Mouse (Mus musculus) urinary bladder, adult 18-20 months (tissue): ENCODE measurements around the gene Fat4.

Source experiments
- DNase-seq, 2 experiments: peaks; one replicate each; pipeline ENCODE4 v3.0.0; 2022; ENCODE audit warnings: low spot score in 2 of 2, mixed read lengths in 2 of 2

The Fat4 gene

DNA sequence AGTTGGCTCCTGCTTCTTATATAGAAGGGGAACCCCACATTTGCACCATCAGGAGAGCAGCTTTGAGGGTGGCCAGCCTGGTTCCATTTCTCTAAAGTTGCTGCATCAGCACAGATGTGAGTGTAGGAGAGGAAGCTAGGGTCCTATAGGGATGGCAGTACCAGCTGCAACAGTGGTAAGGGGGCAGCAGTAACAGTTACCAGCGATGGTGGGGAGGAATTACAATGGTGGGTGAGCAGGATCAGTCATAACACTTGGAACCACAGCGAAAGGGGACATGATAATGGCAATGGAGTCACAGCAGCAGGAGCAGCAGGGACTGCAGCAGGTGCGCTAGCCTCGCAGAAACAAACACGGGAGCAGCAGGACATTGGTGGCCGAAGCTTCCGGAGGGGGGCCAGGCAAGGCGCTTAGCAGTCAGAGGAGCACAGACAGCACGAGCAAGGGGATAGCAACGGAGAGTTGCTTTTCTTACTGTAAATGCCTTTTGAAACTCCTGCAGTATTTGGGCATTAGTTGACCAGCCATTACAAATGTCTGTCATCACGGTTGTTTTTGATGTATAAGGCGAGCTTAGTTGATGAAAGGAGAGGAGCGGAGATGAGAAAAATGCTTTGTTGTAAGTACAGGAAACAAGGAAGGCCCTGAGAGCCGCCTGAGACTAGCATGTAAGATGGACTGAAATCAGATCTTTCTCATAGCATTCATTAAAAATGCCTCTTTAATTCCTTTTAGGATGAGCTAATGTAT, 21.1 kb downstream of the Fat4 start:
- DNase-seq, result no peak

DNA sequence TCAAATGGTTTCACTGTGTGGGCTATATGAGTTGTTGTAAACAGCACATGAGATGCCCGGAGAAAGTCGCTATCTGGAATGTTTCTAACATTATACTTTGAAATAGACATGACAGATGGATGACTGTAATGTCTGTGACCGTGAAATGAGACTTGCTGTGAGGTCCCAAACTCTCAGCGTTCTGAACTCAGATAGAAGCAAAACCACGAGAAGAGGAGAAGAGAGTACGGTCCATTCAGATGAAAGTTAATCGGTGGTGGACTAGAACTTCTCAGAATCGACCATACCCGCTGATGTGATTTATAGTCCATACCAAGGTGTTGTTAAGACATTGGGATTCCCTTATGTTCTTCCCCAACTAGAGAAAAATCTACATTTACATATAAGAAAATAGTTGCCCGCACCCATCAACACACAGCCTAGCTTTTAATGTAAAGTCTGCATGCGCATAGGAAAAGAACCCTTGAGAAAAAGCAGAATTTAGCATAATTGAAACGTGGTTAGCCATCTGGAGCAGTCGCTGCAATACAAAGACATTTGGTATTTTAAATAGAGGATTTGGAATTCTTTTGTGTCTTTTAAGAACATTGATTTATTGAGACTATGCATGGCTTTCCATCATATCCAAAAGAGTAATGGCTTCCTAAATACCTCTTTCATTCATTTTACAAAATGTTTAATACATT, 21.8 kb downstream of the Fat4 start:
- DNase-seq, result no peak

GRCm38 (mm10) chr3:38912768-38913487, 26.2 kb downstream of the Fat4 start:
- DNase-seq, result no peak

GRCm38 (mm10) chr3:38913488-38914105, 26.9 kb downstream of the Fat4 start:
- no peak for DNase-seq

DNA sequence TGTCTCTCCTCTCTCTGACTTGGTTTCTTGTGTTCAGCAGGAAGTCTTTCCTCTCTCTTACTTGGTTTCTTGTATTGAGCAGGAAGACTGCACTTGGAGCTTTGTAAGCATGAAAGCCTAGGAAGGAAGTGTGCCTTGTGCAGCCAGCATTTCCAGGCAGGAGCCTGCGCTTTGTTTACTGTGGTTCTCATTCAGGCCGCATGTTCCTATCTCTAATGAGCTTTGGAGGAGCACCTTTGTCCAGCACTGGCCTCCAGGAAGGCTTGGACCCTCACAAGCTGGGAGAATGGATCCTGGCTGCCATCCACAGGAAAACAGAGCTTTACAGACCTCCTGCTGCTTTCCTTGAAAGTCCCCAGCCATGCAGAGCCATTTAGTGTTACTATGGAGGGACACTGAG, 32.2 kb downstream of the Fat4 start:
- no peak for DNase-seq

- DNase-seq, result no peak
These were observed 34.3 kb downstream of the Fat4 start for GRCm38 (mm10) chr3:38921031-38921430.

GRCm38 (mm10) chr3:38923251-38923686, 36.5 kb downstream of the Fat4 start:
- no peak for DNase-seq

- DNase-seq, result no peak
These were observed 41.4 kb downstream of the Fat4 start for GRCm38 (mm10) chr3:38928076-38928686.

GRCm38 (mm10) chr3:38928751-38929150, 42.0 kb downstream of the Fat4 start:
- no peak for DNase-seq

GRCm38 (mm10) chr3:38934780-38935179, 48.0 kb downstream of the Fat4 start:
- no peak for DNase-seq

GRCm38 (mm10) chr3:38936485-38936884, 49.7 kb downstream of the Fat4 start:
- peak in 1 of 2 experiments; percentile 15 for DNase-seq

- no peak for DNase-seq
These were observed 50.4 kb downstream of the Fat4 start for GRCm38 (mm10) chr3:38937159-38937558.

- DNase-seq, result no peak
These were observed 51.4 kb downstream of the Fat4 start for GRCm38 (mm10) chr3:38938136-38938535.

- no peak for DNase-seq
These were observed 52.8 kb downstream of the Fat4 start for GRCm38 (mm10) chr3:38939573-38939972.

DNA sequence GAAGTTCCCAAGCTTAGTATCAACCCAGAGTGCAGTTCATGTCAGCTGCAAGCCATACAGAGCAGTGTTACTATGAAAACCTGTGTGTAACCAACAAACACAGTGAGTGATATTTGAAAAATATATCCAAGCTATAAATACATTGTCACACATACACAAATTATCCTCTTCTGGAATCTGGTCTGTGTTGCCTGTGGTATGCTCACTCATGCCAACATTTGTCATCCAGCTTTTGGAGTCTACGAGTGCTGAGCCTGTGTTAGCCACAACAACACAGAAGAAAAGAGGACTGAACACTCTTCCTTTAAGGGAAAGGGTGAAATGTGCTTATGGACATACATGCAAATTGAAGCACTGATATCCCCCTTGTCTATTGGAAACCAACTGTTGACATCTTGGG, 53.6 kb downstream of the Fat4 start:
- DNase-seq, result no peak

- DNase-seq, result no peak
These were observed 58.4 kb downstream of the Fat4 start for GRCm38 (mm10) chr3:38945157-38945556.

DNA sequence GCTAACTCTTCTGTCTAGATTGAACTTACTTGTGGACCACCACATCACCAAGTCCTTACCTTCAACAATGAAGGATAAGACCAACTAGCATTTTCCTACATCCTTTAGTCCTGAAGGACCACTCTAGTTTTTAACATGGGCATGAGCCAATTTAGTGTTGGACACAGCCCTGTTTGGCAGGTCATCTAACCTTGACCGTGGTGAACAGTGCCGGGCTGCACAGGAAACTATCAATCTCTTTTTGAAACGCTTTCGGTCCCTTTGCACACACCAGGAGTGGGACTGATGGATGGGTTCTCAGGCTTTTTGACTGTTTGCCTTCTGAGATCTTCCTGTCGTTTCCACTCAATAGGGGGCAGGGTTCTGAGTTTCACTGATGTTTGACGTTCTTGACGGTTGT, 61.0 kb downstream of the Fat4 start:
- no peak for DNase-seq

- DNase-seq, result no peak
These were observed 65.9 kb downstream of the Fat4 start for GRCm38 (mm10) chr3:38952602-38953001.

DNA sequence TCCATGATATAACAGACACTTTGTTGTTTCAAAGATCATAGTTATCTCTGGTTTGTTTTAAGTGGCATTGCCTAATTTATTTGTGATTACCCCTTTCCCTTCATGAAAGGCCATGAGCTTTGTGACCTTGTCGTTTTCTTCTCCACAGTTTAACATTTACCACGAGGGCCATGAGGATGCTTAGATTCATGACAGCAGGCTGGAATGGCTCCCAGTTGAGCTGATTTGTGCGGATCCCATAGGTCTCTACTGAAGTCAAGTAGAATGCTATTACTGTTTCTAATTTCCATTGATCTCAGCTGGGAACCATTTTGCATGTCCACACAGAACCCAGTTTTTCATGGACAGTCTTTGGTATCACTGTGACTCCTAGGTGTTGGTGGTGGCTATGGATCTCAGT, 67.5 kb downstream of the Fat4 start:
- no peak for DNase-seq

DNA sequence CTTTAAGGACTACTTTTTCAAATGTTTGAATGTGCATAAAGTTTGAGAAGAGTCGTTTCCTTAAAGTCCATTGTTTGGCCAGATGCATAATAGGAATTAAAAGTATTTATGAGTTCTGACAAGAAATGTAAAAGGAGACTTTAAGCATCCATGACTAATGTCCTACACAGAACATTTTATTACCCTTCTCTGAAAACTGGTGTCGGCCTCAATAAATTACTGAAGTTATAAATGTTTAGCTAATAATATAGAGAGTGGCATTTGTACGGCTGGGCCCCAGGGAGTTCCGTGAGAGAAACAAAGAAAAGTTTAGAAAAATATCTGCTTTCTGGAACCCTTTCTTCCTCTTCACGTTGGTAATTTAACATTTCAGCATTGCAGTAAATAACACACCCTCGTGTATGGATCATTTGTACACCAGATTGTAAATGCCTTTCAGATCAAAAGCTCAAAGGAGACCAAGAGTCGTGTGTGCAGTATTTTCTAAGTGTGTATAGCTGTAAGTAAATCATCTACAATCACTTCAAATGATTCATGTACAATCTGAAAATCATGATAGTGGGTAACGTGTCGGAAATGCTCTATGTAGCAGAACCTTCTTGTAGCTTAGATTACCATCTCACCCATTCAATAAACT, 69.4 kb downstream of the Fat4 start:
- no peak for DNase-seq

DNA sequence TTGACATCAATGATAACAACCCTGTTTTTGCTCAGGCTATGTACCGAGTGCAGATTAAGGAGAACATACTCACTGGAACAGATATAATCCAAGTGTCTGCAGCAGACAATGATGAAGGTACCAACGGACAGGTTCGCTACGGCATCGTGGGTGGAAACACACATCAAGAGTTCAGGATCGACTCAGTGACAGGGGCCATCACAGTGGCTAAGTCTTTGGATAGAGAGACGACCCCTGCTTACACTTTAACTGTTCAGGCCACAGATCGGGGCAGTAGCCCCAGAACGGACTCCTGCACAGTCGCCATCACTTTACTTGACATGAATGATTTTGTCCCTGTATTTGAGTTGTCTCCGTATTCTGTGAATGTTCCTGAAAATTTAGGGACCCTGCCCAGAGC, 70.4 kb downstream of the Fat4 start:
- DNase-seq, result no peak
